Mouse (Mus musculus) frontal cortex, postnatal 36 days (tissue): ENCODE measurements at regions not wholly inside any gene's neighbourhood (a gene's known extent, or its start where the extent isn't known, plus 50 kb on each side); places are given as distances from the start of the nearest gene placed in this dataset.

ENCODE experiments used
- DNase-seq, 2 experiments: peaks; one replicate each; pipeline ENCODE4 v3.0.0; 2022; ENCODE audit warnings: low spot score in 2 of 2

DNA sequence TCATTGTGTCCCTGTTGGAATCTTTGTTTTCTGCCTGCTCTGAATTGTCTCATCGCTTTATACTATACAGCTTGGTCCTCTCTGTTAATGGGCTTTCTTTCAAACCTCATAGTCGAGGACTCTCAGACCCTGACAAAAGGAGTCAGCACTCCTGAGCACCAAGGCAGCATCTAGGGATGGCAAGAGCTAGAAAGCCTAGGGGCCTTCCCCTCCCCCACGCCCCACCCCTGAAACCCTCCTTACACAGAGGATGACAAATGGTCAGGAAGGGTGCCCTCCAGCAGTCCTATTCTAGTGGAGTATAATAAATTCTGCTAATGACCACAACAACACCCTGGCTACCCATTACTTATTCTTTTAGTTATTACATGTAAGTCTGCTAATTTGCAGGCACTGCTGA is 74.4 kb downstream of the Tbx19 start:
- no peak for DNase-seq

GRCm38 (mm10) chr1:165084753-165085152 is 75.8 kb downstream of the Tbx19 start:
- DNase-seq: no peak

GRCm38 (mm10) chr1:165084179-165084578 is 76.4 kb downstream of the Tbx19 start:
- peak; percentile 63 to 77 for DNase-seq

DNA sequence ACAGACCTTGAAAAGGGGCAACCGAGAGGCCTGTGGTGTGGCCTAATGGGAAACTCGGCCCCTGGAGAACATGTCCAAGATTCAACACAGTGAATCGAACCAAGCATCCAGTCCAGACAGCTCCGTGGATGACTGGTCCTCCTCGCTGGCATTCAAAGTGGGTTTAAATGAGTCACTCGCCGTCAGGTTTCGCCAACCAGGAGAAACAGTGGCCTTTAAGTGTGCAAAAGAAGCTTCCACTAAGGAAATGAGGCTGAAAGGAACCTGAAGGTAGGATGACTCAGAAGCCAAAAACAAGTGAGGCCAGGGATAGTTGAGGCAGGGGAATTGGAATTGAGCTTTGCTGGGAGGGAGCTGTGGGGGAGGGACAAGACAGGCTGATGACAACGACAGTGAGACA is 80.2 kb downstream of the Tbx19 start:
- no peak for DNase-seq

GRCm38 (mm10) chr1:165077313-165077712 is 83.3 kb downstream of the Tbx19 start:
- DNase-seq: peak; percentile 42 to 63

- peak; percentile 76 to 92 for DNase-seq
Observed at GRCm38 (mm10) chr1:165075301-165076082, 85.1 kb downstream of the Tbx19 start.

- peak; percentile 24 to 70 for DNase-seq
Observed at GRCm38 (mm10) chr1:165071831-165072491, 88.6 kb downstream of the Tbx19 start.

DNA sequence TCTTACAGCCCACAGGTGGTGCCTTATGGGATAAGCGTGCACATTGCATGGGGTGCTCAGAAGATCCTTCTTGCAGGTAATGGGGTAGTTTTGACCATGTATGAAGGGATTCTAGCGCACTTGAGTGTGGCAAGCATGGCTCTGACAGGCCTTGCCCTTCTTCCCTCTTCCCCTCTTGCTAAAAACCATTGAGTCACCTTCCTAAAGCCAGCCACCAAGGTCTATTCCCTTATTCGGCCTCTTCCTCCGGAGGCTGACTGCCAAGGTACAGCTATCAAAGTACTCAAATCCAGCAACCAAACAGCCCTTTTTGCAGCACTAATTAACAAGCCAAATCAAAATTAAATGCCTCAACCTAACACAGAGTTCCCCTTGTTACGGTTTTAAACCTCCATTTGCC is 95.6 kb downstream of the Tbx19 start:
- no peak for DNase-seq

DNA sequence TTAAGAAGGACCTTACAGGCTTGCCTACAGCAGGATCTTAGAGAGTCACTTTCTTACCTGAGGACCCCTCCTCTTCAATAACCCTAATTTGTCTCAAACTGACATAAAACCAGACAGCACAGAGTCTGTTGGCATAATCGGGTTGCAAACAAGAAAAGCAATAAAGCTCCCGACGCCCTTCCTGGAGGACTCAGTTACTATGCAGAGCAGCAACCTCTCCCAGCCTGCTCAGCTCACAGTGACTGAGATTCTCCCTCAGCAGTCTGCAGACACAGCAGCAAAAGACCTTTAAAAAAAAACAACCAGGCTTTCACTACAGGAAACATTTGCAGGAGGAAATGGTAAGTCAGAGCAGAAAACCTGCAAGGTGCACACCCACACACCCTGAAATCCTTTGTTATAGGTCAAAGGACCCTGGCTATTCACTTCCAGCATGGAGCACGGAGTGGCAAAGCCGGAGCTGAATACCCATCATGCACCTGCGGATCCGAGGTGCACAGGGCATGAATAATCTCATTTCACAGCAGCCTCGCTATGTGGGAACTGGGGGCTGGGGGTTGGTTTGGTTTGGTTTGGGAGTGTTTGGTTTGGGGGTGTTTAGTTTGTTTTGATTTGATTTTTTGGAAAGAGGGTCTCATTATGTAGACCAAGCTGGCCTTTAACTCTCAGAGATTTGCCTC is 97.6 kb downstream of the Tbx19 start:
- DNase-seq: no peak

DNA sequence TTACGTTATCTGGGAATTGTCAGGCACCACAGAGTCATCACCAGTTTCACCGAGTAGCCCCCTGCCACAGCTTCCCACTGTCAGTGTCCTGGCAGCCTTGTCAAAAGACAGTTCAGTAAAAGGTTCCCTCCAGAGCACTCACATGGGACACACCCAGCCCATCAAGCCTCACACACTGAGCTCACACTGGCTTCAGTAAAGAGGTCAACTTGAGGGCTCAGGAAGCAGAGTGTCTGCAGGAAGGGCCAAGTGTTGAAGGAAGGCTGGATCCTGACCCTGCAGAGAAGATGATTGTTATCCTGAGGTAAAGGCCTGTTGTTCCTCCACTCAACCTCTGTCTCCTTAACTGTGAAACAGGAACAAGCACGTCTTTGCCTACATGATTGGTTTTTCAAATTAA is 99.2 kb downstream of the Tbx19 start:
- DNase-seq: no peak

- DNase-seq: no peak
Observed at GRCm38 (mm10) chr1:165054245-165054644, 106.3 kb downstream of the Tbx19 start.

GRCm38 (mm10) chr1:165051294-165051693 is 109.3 kb downstream of the Tbx19 start:
- no peak for DNase-seq

DNA sequence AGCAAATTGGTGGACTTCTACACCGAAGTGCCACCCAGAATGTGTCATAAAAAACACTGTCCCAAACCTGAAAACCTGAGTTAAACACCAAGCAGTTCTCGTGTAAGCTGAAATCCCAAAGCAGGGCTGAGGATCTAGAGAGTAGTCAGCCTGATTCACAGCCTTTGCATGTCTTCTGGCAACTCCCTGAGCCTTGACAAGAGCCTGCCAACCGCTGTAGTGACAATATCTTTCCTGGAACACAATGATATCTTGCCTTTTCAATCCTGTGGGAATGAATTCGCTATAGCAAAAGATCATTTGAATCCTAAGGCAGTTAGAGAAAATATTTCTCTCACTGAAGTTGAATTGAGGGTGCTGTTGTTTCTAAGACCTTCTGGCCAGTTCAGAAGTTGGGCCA is 110.4 kb downstream of the Tbx19 start:
- no peak for DNase-seq

- peak; percentile 42 to 64 for DNase-seq
Observed at GRCm38 (mm10) chr1:165046637-165047036, 111.3 kb upstream of the Xcl1 start.

DNA sequence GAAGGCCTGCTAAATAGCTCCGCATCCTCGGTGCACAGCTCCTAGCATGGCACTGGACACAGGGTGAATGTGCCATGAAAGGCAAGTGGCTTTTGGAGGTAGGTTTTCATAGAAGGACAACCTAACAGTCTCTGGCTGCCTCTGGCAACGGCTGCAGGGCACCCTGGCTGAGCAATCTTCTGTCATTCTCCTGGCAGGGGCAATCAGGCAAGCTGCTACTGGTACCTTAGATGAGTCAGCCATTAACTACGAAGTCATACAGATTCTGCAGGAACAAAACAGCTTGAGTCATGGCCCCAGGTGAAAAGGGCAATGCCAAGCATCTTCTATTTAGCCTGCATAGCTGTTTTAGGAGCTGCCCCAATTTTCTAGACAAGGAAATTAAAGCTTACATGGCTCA is 110.7 kb upstream of the Xcl1 start:
- no peak for DNase-seq

DNA sequence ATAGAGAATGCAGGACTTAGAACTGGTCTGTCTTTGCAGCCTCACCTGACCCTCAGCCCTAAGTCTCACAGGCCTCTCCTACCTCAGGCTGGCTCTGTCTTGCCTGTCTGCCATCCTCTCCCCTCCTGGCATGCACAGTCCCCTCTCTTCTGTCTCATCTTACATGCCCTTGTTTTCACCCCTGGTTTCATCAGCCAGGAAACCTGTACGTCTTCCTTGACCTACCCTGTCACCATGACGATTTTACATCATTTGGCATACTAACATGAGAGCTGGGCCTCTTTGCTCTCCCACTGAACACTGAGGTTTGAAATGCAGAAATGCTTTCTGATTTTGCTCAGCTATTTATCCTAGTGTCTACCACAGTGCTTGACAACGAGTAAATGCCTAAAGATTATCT is 108.0 kb upstream of the Xcl1 start:
- DNase-seq: no peak

- peak; percentile 31 to 65 for DNase-seq
Observed at GRCm38 (mm10) chr1:165042105-165042504, 106.8 kb upstream of the Xcl1 start.

DNA sequence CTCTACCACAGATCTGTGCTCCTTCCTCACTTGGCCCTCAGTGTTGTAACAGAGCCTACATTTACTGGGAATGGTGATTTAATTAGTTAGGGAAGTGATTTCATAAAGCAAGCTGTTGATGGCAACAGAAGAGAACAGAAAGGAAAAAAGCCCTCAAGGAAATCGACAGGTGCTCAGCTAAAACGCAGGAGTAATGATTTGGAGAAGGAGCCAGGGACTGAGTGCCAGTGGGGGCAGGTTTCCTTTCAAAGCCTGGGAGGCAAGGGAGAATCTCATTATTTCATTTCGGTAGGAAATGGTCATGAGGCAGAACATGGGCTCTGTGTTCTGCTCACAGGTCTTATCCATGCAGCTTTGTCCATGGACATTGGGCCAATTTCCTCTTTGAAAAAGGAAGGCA is 101.3 kb upstream of the Xcl1 start:
- no peak for DNase-seq

- DNase-seq: peak; percentile 45 to 72
Observed at GRCm38 (mm10) chr1:165035618-165036017, 100.3 kb upstream of the Xcl1 start.

GRCm38 (mm10) chr1:165020960-165021563 is 85.7 kb upstream of the Xcl1 start:
- DNase-seq: peak; percentile 41 to 58

DNA sequence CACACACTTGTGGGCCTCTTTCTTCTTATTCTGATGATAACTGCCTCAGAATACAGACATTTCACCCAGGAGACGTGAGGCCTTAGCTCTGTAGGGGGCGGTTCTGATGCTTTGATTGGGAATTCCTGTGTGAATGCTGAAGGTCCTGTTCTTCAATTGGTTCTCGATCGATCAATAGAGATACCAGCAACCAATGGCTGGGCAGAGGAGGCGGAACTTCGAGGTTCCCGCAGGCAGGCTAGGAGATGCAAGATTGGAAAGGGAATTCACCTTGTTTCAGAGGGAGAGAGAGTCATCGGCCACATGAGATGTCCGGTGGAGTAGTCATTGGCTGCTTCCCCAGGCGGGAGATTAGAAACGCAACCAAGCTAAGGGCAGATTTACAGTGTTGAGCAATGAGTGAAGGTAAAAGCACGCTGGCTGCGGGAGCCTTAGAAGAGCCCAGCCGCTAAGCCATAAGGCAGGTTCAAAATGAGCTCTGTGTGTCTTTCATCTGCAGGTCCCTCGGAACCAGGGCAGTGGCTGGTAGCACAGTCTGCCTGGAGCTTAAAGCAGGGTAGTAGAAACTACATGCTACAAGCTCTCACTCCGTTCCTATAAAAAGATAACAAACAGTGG is 83.5 kb upstream of the Xcl1 start:
- DNase-seq: peak; percentile 46 to 60

- DNase-seq: no peak
Observed at GRCm38 (mm10) chr1:165018236-165018635, 82.9 kb upstream of the Xcl1 start.
